Mouse (Mus musculus) liver, adult 2 months (tissue): ENCODE results near the gene Gucy2d. TPM values are rescaled to one million over a fixed set of nuclear protein-coding genes. Genes with fewer than 3 reads are reported as not detected.

ENCODE experiments used
- DNase-seq: peaks from one replicate; pipeline ENCODE4 v3.0.0-alpha.2; 2011; ENCODE audit warnings: low read depth, low spot score; ENCODE audit errors: extremely low read depth
- H3K27ac ChIP-seq: fragments of 200-500 bp; replicated peaks from 2 replicates; pipeline ENCODE4 v1.5.1; 2012; ENCODE audit warnings: low read depth, mild to moderate bottlenecking, control low read depth, inconsistent platforms, low read length; ENCODE audit not compliant: insufficient read depth
- H3K27me3 ChIP-seq: fragments of 200-500 bp; 2 replicates; pipeline ENCODE4 v1.6.1; 2012; ENCODE audit warnings: mild to moderate bottlenecking, moderate library complexity, low read length, inconsistent platforms; ENCODE audit not compliant: control insufficient read depth, insufficient read depth
- H3K36me3 ChIP-seq: fragments of 200-500 bp; 2 replicates; pipeline ENCODE4 v1.6.1; 2012; ENCODE audit warnings: low read length, inconsistent platforms; ENCODE audit not compliant: control insufficient read depth, insufficient read depth
- H3K4me1 ChIP-seq: fragments of 200-500 bp; 2 replicates; pipeline ENCODE4 v1.6.1; 2011; ENCODE audit warnings: low read length; ENCODE audit not compliant: control insufficient read depth, insufficient read depth
- H3K4me3 ChIP-seq: fragments of 200-500 bp; 2 replicates; pipeline ENCODE4 v1.5.1; 2011; ENCODE audit warnings: low read depth, mild to moderate bottlenecking, control low read depth, low read length, moderate library complexity; ENCODE audit not compliant: insufficient read depth
- H3K79me2 ChIP-seq: fragments of 200-500 bp; 2 replicates; pipeline ENCODE4 v1.6.1; 2012; ENCODE audit warnings: inconsistent platforms, mild to moderate bottlenecking, low read length, moderate library complexity; ENCODE audit not compliant: control insufficient read depth, insufficient read depth
- H3K9ac ChIP-seq: fragments of 200-500 bp; 2 replicates; pipeline ENCODE4 v1.6.1; 2012; ENCODE audit warnings: low read depth, mild to moderate bottlenecking, control low read depth, inconsistent platforms, low read length
- CTCF ChIP-seq: fragments of 200-500 bp; IDR thresholded peaks from 2 replicates; pipeline ENCODE4 v1.5.1; 2011; ENCODE audit warnings: low read depth, low read length, control low read depth
- POLR2A ChIP-seq: fragments of 200-500 bp; IDR thresholded peaks from 2 replicates; pipeline ENCODE4 v1.6.1; 2011; ENCODE audit warnings: low read length, control low read depth; ENCODE audit not compliant: insufficient read depth; ENCODE audit errors: extremely low read depth
- WGBS: fragments of 180-500 bp; shearing (Covaris S2); methylation state at CpG from one replicate; pipeline ENCODE4 v1.1.7; 2018; 5-methylcytosine and 5-hydroxymethylcytosine counted together
- polyA plus RNA-seq: library from polyadenylated mRNA; depleted of rRNA; stranded (reverse); fragments of >200 nt; gene quantifications from 2 replicates; pipeline ENCODE4 v1.2.3, GENCODE M21; 2012
- total RNA-seq: library from RNA; depleted of rRNA; stranded (reverse); fragments of >200 nt; gene quantifications from 2 replicates; pipeline ENCODE4 v1.2.3, GENCODE M21; 2014

The Gucy2d gene
- total and polyA plus RNA-seq, 2 experiments: not detected

- no peaks in the 10 kb centered on the region for H3K27me3 ChIP-seq
- no peak overlapping the region for H3K9ac ChIP-seq
- H3K79me2 ChIP-seq: no peaks in the 10 kb centered on the region
- H3K4me1 ChIP-seq: no peaks in the 10 kb centered on the region
- no peak for DNase-seq
- no peak overlapping the region for H3K27ac ChIP-seq
- no peaks in the 10 kb centered on the region for H3K36me3 ChIP-seq
- TF ChIP-seq CTCF: no peak
- no peak for TF ChIP-seq POLR2A
- 83% methylated on average over 9 of the region's 9 CpGs for WGBS
- no peak overlapping the region for H3K4me3 ChIP-seq
Measured at GRCm38 (mm10) chr7:98449696-98450095, 9.5 kb downstream of the Gucy2d start.

- no peak overlapping the region for H3K9ac ChIP-seq
- H3K79me2 ChIP-seq: no peaks in the 10 kb centered on the region
- H3K27ac ChIP-seq: no peak overlapping the region
- H3K4me3 ChIP-seq: no peak overlapping the region
- no peaks in the 10 kb centered on the region for H3K4me1 ChIP-seq
- WGBS: 86% methylated on average over 10 of the region's 10 CpGs
- DNase-seq: no peak
- H3K27me3 ChIP-seq: no peaks in the 10 kb centered on the region
- H3K36me3 ChIP-seq: no peaks in the 10 kb centered on the region
- TF ChIP-seq POLR2A (no peak), CTCF (no peak)
Measured at GRCm38 (mm10) chr7:98454397-98455120, 14.3 kb downstream of the Gucy2d start.

GRCm38 (mm10) chr7:98460319-98460718, 20.1 kb downstream of the Gucy2d start:
- H3K36me3 ChIP-seq: no peaks in the 10 kb centered on the region
- no peaks in the 10 kb centered on the region for H3K4me1 ChIP-seq
- no peak overlapping the region for H3K9ac ChIP-seq
- no peaks in the 10 kb centered on the region for H3K27me3 ChIP-seq
- DNase-seq: no peak
- H3K79me2 ChIP-seq: no peaks in the 10 kb centered on the region
- WGBS: 72% methylated on average over 7 of the region's 7 CpGs
- TF ChIP-seq CTCF: no peak
- H3K4me3 ChIP-seq: no peak overlapping the region
- no peak overlapping the region for H3K27ac ChIP-seq

- no peak for TF ChIP-seq CTCF
- no peak for TF ChIP-seq POLR2A
- Histone ChIP-seq H3K36me3 (no peaks in the 10 kb centered on the region), H3K79me2 (no peaks in the 10 kb centered on the region), H3K4me3 (no peak overlapping the region), H3K27ac (no peak overlapping the region), H3K4me1 (no peaks in the 10 kb centered on the region), H3K27me3 (no peaks in the 10 kb centered on the region), H3K9ac (no peak overlapping the region)
- no peak for DNase-seq
- WGBS: 83% methylated on average over 3 of the region's 3 CpGs
Measured at GRCm38 (mm10) chr7:98469089-98469488, 28.9 kb downstream of the Gucy2d start.

- no peak for DNase-seq
- no peaks in the 10 kb centered on the region for H3K36me3 ChIP-seq
Measured at GRCm38 (mm10) chr7:98472529-98472928, 32.3 kb downstream of the Gucy2d start.

GRCm38 (mm10) chr7:98474558-98474957, 34.3 kb downstream of the Gucy2d start:
- no peak for DNase-seq
- H3K27ac ChIP-seq: no peak overlapping the region
- no peak overlapping the region for H3K4me3 ChIP-seq
- H3K27me3 ChIP-seq: no peaks in the 10 kb centered on the region
- WGBS: 86% methylated on average over 1 of the region's 1 CpGs
- H3K79me2 ChIP-seq: no peaks in the 10 kb centered on the region
- H3K4me1 ChIP-seq: no peaks in the 10 kb centered on the region
- TF ChIP-seq POLR2A (no peak), CTCF (no peak)
- H3K36me3 ChIP-seq: no peaks in the 10 kb centered on the region
- H3K9ac ChIP-seq: no peak overlapping the region

More at GRCm38 (mm10) chr7:98472529-98472928, 32.3 kb downstream of the Gucy2d start:
- WGBS: 88% methylated on average over 2 of the region's 2 CpGs
- no peak overlapping the region for H3K9ac ChIP-seq
- no peak overlapping the region for H3K27ac ChIP-seq
- H3K27me3 ChIP-seq: no peaks in the 10 kb centered on the region
- TF ChIP-seq CTCF: no peak
- TF ChIP-seq POLR2A: no peak
- H3K79me2 ChIP-seq: no peaks in the 10 kb centered on the region
- H3K4me1 ChIP-seq: no peaks in the 10 kb centered on the region
- no peak overlapping the region for H3K4me3 ChIP-seq
